Mouse (Mus musculus): Measurements from ENCODE around the gene Etv5.
A peak's percentile ranks its signal among the peaks of the same experiment; 100 is the strongest.

Gene Etv5

GRCm38 (mm10) chr16:22430211-22430951 lies 9.1 kb downstream of the Etv5 start:
- peak; percentile 71 for DNase-seq (ENCODE audit: low read depth, low spot score)

- DNase-seq (ENCODE audit: low read depth, low spot score) = no peak
Observed at GRCm38 (mm10) chr16:22429377-22429776, 10.1 kb downstream of the Etv5 start.

- peak; percentile 89 for DNase-seq (ENCODE audit: low read depth, low spot score)
Observed at GRCm38 (mm10) chr16:22428853-22429341, 10.6 kb downstream of the Etv5 start.

GRCm38 (mm10) chr16:22426866-22427265 lies 12.7 kb downstream of the Etv5 start:
- DNase-seq (ENCODE audit: low read depth, low spot score) = no peak

GRCm38 (mm10) chr16:22422256-22422655 lies 17.3 kb downstream of the Etv5 start:
- no peak for DNase-seq (ENCODE audit: low read depth, low spot score)

- DNase-seq (ENCODE audit: low read depth, low spot score) = no peak
Observed at GRCm38 (mm10) chr16:22417931-22418330, 21.6 kb downstream of the Etv5 start.

GRCm38 (mm10) chr16:22417044-22417443 lies 22.5 kb downstream of the Etv5 start:
- DNase-seq (ENCODE audit: low read depth, low spot score) = no peak

GRCm38 (mm10) chr16:22416140-22416848 lies 23.2 kb downstream of the Etv5 start:
- no peak for DNase-seq (ENCODE audit: low read depth, low spot score)

GRCm38 (mm10) chr16:22414205-22414754 lies 25.2 kb downstream of the Etv5 start:
- no peak for DNase-seq (ENCODE audit: low read depth, low spot score)

GRCm38 (mm10) chr16:22412459-22413229 lies 26.9 kb downstream of the Etv5 start:
- no peak for DNase-seq (ENCODE audit: low read depth, low spot score)

GRCm38 (mm10) chr16:22411764-22412163 lies 27.8 kb downstream of the Etv5 start:
- DNase-seq (ENCODE audit: low read depth, low spot score) = no peak

GRCm38 (mm10) chr16:22410000-22410399 lies 29.5 kb downstream of the Etv5 start:
- no peak for DNase-seq (ENCODE audit: low read depth, low spot score)

- no peak for DNase-seq (ENCODE audit: low read depth, low spot score)
Observed at GRCm38 (mm10) chr16:22408642-22409360, 30.7 kb downstream of the Etv5 start.

- no peak for DNase-seq (ENCODE audit: low read depth, low spot score)
Observed at GRCm38 (mm10) chr16:22406747-22407146, 32.8 kb downstream of the Etv5 start.

GRCm38 (mm10) chr16:22406050-22406449 lies 33.5 kb downstream of the Etv5 start:
- DNase-seq (ENCODE audit: low read depth, low spot score) = no peak

GRCm38 (mm10) chr16:22405492-22405891 lies 34.0 kb downstream of the Etv5 start:
- no peak for DNase-seq (ENCODE audit: low read depth, low spot score)

GRCm38 (mm10) chr16:22403715-22404114 lies 35.8 kb downstream of the Etv5 start:
- no peak for DNase-seq (ENCODE audit: low read depth, low spot score)

GRCm38 (mm10) chr16:22402600-22402999 lies 36.9 kb downstream of the Etv5 start:
- no peak for DNase-seq (ENCODE audit: low read depth, low spot score)

GRCm38 (mm10) chr16:22400226-22400625 lies 39.3 kb downstream of the Etv5 start:
- no peak for DNase-seq (ENCODE audit: low read depth, low spot score)

- no peak for DNase-seq (ENCODE audit: low read depth, low spot score)
Observed at GRCm38 (mm10) chr16:22398784-22399453, 40.6 kb downstream of the Etv5 start.

GRCm38 (mm10) chr16:22398354-22398753 lies 41.2 kb downstream of the Etv5 start:
- DNase-seq (ENCODE audit: low read depth, low spot score) = no peak

Measured in brain, embryonic 18.5 days (tissue).